Mouse (Mus musculus): ENCODE data around the gene Hoxd13. TPM values are rescaled to one million over a fixed set of nuclear protein-coding genes. Genes with fewer than 3 reads are reported as not detected.
A peak's percentile ranks its signal among the peaks of the same experiment; 100 is the strongest.

The Hoxd13 gene
- total RNA-seq, 2 experiments from 2014 or later = not detected

DNA sequence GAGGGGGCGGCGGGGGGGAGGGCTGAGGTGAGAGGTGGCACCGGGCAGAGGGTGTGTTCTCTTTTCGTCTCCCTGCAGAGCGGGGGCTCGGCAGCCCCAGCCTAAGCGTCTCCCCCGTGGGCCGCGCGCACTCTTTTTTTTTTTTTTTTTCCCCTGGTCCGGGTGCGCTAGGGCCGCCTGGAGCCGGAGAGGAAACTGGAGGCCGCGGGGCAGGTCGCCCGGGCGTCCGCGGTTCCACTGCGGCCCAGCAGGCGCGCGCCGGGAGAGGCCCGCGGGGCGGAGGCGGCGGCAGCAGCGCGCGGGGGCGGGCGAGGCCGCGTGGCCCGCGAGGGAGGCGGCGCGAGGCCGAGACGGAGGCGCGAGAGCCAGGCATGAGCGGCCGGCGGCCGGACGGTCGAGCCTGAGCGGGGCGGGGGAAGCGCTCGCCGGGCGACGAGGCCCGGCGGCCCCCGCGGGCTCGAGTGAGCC, 36.9 kb downstream of the Hoxd13 start:
- peak in 1 of 2 experiments; percentile 46 for DNase-seq (ENCODE audit: low spot score in 2 of 2)

DNA sequence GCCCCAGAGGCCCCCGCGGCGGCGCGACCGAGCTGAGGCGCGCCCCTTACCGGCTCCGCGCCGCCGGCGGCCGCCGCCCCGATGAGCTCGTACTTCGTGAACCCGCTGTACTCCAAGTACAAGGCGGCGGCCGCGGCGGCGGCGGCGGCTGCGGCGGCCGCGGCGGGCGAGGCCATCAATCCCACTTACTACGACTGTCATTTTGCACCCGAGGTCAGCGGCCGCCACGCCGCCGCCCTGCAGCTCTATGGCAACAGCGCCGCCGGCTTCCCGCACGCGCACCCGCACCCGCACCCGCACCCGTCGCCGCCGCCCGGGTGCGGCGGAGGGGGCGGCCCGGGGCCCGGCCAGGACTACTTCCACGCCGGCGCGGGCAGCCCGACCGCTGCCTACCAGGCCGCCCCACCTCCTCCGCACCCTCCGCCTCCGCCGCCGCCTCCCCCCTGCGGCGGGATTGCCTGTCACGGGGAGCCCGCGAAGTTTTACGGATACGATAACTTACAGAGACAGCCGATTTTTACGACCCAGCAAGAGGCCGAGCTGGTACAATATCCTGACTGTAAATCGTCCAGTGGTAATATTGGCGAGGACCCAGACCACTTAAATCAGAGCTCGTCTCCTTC, 37.5 kb downstream of the Hoxd13 start:
- peak in 1 of 2 experiments; percentile 51 for DNase-seq (ENCODE audit: low spot score in 2 of 2)

DNA sequence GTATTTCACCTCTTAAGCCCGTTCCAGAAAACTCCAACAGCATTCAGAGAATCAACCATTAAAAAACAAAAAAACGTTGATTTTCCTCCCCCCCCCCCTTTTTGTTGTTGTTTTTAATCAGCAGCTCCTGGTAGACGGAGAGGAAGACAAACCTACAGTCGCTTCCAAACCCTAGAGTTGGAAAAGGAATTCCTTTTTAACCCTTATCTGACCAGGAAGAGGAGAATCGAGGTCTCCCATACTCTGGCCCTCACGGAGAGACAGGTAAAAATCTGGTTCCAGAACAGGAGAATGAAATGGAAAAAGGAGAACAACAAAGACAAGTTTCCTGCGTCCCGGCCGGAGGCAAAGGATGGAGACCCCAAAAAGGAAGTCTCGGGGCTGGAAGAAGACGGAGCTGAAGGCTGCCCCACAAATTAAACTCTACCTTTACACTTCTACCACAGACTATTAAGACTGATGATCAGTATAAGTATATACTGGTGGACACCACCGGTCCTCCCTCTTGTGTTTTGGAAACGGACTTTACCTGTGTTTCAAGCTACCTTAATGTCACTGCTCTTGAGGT, 38.4 kb downstream of the Hoxd13 start:
- no peak for DNase-seq (ENCODE audit: low spot score in 2 of 2)

DNA sequence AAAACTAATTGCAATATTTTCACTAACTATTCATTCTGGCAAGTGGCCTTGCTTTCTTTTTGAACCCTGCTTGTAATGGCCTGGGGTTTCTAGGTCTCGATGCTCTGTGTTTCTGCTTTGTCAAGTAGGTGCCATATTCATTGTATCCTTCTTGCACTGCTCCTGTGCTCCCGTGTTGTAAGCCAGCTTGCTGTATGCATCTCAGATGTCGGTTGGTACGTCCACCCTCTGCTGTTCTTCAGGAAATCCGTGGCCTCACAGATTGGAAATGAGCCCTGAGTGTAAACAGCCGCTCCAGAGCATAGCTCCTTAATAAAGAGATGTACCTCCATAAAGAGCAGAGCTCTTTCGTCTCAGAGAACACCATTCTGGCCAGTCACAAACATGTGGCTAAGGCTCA, 39.5 kb downstream of the Hoxd13 start:
- DNase-seq (ENCODE audit: low spot score in 2 of 2) = no peak

- no peak for DNase-seq (ENCODE audit: low spot score in 2 of 2)
Measured at GRCm38 (mm10) chr2:74708676-74709075, 40.6 kb downstream of the Hoxd13 start.

DNA sequence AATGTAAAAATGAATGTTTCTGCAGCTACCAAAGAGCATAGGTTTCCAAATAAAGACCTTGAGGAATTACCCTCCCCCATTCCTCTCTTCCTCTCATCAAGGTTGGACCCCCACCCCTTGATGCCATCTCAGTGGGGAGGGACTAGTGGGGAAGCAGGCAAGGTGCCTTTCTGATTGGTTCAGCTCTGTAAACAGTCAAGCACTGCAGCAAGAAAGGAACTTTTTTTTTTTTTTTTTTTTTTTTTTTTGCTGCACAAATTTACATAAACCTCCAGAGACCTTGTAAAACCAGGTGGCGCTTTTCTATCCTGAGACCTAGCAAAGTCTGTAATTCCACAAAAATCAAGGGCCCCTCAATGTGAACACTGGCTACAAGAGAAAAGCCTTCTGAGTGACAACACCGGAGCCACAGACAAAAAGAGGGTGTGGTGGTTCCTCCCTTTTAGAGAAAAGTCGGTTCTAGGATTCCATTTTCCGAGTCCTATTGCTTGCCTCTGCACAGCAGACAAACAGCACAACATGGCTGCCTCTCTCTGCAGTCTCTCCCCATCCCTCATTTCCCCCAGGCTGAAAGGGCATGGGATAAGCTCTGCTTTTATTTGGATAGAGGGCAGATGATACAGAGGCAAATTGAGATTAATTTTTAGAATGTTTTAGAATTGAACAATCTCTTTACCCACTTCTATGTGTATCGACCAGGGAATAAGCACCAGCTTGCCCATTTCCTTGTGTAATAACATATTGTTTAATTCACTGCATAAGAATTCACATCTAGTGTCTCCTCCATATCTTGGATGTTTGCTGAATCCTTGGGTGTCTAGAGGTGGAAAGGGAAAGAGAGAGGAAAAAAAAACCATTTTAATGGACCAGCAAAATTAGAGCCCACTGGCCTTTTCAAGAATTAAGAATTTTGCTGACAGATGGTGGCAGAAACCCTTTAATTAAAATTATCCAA, 41.6 kb downstream of the Hoxd13 start:
- DNase-seq (ENCODE audit: low spot score in 2 of 2) = no peak

- DNase-seq (ENCODE audit: low spot score in 2 of 2) = no peak
Measured at GRCm38 (mm10) chr2:74710929-74711543, 42.9 kb downstream of the Hoxd13 start.

DNA sequence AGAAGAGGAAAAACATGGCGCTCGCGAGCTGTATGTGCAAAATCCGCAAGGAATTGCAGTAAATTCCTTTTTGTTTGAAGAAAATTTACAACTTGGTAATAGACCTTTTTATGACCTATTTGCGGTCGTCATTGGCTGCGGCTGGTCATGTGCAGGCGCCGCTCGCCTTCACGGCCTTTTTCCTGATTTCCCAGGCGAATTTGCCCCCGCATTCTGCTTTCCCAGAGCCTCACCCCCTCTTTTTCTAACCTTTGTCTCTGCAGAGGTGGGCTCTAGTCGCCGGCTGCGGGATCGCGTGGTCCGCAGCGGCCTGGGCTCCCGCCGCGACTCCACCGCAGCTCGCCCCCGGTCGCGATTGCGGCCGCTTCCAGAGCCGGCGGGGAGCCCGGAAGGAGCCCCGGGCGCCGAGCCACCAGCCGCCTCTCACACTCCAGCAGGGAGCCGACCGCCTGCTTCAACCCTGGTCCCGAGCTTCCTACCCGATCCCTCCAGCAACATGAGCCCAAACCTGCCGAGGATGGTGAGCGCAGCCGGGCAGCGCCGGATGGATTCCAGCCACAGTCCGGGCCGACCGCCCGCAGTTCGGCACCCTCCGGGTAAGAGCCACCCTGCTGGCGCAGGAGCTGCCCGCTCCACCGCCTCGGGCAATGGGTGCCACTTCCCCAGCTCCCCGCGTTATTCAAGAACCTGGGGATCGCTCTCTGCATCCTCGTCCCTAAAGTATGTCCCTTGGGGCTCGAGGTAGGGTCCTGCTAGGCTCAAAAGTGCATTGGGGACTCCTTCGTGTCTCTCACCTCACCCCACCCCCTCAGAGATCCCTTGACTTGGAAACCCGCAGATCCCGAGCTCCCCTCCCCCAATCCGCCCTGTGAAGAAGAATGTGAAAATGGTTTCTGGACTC, 43.9 kb downstream of the Hoxd13 start, which contains the start of the genes Hoxd3 and Hoxd4:
Gene Hoxd3, plus strand, starts transcription at position 207 of the 901 bp plus-strand sequence.
Gene Hoxd4, plus strand, starts transcription at position 209 of the 901 bp plus-strand sequence.
- peak in 1 of 2 experiments; percentile 61 for DNase-seq (ENCODE audit: low spot score in 2 of 2)

- no peak for DNase-seq (ENCODE audit: low spot score in 2 of 2)
Measured at GRCm38 (mm10) chr2:74713239-74714150, 45.4 kb downstream of the Hoxd13 start.

- no peak for DNase-seq (ENCODE audit: low spot score in 2 of 2)
Measured at GRCm38 (mm10) chr2:74714156-74714789, 46.2 kb downstream of the Hoxd13 start.

DNA sequence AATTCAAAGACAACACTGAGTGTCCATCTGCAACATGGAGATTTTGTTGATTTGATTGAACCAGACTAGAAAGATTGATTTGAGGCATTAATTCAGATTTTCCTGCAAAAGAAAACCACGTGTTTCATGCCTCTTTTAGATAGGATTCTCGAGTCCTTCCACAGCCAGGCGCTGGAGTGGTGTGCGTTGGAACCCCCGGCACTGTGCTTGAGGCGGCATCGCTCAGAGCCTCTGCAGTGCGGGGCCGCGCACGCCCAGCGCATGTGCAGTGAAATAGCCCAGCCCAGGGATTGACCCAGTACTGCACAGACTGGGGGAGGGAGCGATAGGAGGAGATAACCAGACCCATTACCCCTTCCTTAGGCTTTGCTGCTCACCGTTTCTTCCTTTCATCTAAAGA, 46.8 kb downstream of the Hoxd13 start:
- peak in 1 of 2 experiments; percentile 25 for DNase-seq (ENCODE audit: low spot score in 2 of 2)

- DNase-seq (ENCODE audit: low spot score in 2 of 2) = peak; percentile 85 to 96
Measured at GRCm38 (mm10) chr2:74715504-74716241, 47.6 kb downstream of the Hoxd13 start.

DNA sequence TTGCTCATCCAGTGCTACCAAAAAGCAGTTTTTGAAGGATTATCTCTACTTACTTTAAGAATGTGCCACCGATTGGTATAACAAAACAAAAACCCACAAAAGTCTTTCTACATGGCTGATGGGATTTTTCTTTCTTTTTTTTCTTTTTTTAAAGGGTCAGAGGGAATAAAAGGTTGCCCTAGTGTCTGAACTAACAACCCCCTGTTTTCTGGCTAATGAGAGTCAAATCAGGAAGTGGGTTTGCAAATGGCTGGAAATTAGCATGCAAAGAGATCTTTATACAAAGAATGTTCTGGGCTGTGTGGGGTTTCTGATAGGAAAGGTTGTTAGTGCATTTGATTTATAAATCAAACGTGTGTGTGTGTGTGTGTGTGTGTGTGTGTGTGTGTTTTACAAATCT, 52.3 kb downstream of the Hoxd13 start:
- DNase-seq (ENCODE audit: low spot score in 2 of 2) = no peak

GRCm38 (mm10) chr2:74720955-74721491, 52.9 kb downstream of the Hoxd13 start:
- DNase-seq (ENCODE audit: low spot score in 2 of 2) = no peak
